Mouse (Mus musculus): Measurements from ENCODE around the gene Gm45062.

GRCm38 (mm10) chr6:8474820-8475219, 215.6 kb downstream of the Gm45062 start:
- TF ChIP-seq GABPA (IDR thresholded peaks at IDR 0.05; ENCODE audit: low read depth, low read length) (no peak), GATA1 (IDR thresholded peaks at IDR 0.05; ENCODE audit: low read depth, low read length) (no peak), EP300 (IDR thresholded peaks at IDR 0.05; ENCODE audit: low read depth in 1 of 2, low read length in 2 of 2) (no peak), POLR2A (IDR thresholded peaks at IDR 0.05; ENCODE audit: control insufficient read depth in 1 of 2, insufficient read depth in 1 of 2, low read depth in 1 of 2, low read length in 2 of 2, poor library complexity in 1 of 2) (no peak), E2F4 (IDR thresholded peaks at IDR 0.05; ENCODE audit: borderline replicate concordance, low read depth, low read length) (no peak), SMC3 (IDR thresholded peaks at IDR 0.05; ENCODE audit: low read depth, low read length) (no peak), CTCF (IDR thresholded peaks at IDR 0.05 in 2 of 3, conservative IDR thresholded peaks at IDR 0.05 in 1 of 3; ENCODE audit: control insufficient read depth in 1 of 3, insufficient read depth in 1 of 3, low read depth in 2 of 3, low read length in 3 of 3, poor library complexity in 1 of 3, severe bottlenecking in 1 of 3) (no peak), TBP (IDR thresholded peaks at IDR 0.05; ENCODE audit: low read depth, low read length) (no peak), RAD21 (IDR thresholded peaks at IDR 0.05; ENCODE audit: low read depth, low read length) (no peak), UBTF (IDR thresholded peaks at IDR 0.05; ENCODE audit: borderline replicate concordance, insufficient read depth, low read depth, low read length) (no peak), USF1 (IDR thresholded peaks at IDR 0.05; ENCODE audit: low read depth, low read length) (no peak), NELFE (IDR thresholded peaks at IDR 0.05; ENCODE audit: low read depth, low read length) (no peak), MAFK (IDR thresholded peaks at IDR 0.05; ENCODE audit: borderline replicate concordance, low read depth, low read length) (no peak)
